Mouse (Mus musculus) cerebellum, adult 2 months (tissue): ENCODE results near the gene Ssh1. TPM values are rescaled to one million over a fixed set of nuclear protein-coding genes. Genes with fewer than 3 reads are reported as not detected.

Experiments
- DNase-seq, 2 experiments: peaks; one replicate each; pipeline ENCODE4 v3.0.0; 2021
- H3K27ac ChIP-seq: fragments of 200-500 bp; 2 replicates; pipeline ENCODE4 v1.5.1; 2012; ENCODE audit warnings: low read length, control low read depth, inconsistent platforms; ENCODE audit not compliant: insufficient read depth
- H3K27me3 ChIP-seq: fragments of 200-500 bp; 2 replicates; pipeline ENCODE4 v1.6.1; 2012; ENCODE audit warnings: inconsistent platforms, mild to moderate bottlenecking, low read length, moderate library complexity; ENCODE audit not compliant: control insufficient read depth, insufficient read depth
- H3K4me1 ChIP-seq: fragments of 200-500 bp; 2 replicates; pipeline ENCODE4 v1.6.1; 2011; ENCODE audit warnings: low read length; ENCODE audit not compliant: control insufficient read depth, insufficient read depth
- H3K4me3 ChIP-seq: fragments of 200-500 bp; replicated peaks from 2 replicates; pipeline ENCODE3; 2011; ENCODE audit warnings: mild to moderate bottlenecking, low read depth, low read length, control low read depth; ENCODE audit not compliant: insufficient read depth
- CTCF ChIP-seq: fragments of 200-500 bp; IDR thresholded peaks from 2 replicates; pipeline ENCODE4 v1.5.1; 2011; ENCODE audit warnings: low read depth, mild to moderate bottlenecking, control low read depth, low read length, moderate library complexity, borderline replicate concordance; ENCODE audit not compliant: insufficient read depth
- POLR2A ChIP-seq: fragments of 200-500 bp; IDR thresholded peaks from 2 replicates; pipeline ENCODE4 v1.6.1; 2011; ENCODE audit warnings: low read length, control low read depth, borderline replicate concordance; ENCODE audit not compliant: insufficient read depth
- WGBS: fragments of 180-500 bp; shearing (Covaris S2); methylation state at CpG from one replicate; pipeline ENCODE4 v1.1.7; 2018; 5-methylcytosine and 5-hydroxymethylcytosine counted together
- polyA plus RNA-seq: library from polyadenylated mRNA; depleted of rRNA; stranded (reverse); fragments of >200 nt; gene quantifications from 2 replicates; pipeline ENCODE4 v1.2.3, GENCODE M21; 2012; rRNA removed

Ssh1 gene
- 15.0 and 16.7 TPM in 2 replicates for polyA plus RNA-seq

DNA sequence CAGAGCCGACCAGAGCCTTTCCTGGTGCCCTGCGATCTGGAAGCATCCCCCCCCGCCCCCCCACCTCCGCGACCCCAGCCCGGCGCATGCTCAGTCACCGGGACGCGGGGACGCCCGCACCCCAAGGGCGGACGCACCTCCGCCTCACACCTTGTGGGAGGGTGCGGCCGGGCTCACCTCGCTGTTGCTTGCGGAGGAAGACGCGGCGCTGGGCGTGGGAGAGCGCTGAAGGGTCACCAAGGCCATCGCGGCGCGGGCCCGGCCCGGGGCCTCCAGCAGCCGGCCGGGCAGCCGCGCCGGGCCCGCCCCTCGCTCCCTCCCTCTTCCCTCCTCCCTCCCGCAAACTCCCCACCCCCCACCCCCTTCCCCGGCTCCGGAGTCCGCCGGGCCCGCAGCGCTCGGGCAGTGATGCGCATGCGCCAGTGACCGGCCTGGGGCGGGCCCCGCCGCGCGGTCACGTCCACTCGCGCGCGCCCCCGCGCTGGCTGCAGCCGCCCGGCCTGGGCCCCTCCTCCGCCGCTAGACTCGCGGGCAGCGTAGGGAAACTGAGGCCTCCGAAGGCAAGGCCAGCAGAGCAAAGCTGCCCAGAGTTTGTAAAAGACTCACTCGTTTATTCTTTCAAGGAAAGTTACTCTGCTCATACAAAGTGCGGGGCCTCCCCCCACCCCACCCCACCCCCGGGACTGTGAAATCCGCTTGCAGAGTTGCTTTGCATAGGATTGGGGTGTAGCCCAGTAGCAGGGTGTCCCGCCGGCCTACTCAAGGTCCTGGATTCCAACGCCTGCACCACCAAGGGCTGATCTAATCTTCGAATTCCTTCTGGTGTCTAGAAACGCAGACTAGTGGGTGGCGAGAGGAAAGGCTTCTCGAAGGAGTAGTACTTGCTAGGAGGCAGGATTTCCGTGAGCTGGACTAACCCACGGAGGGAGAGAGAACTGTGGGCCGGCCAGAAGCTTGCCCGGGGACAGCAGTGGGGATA, at the start of gene Ssh1:
Ssh1 (minus strand) TSS at position 408 of the 979 bp plus-strand sequence.
- no peaks in the 10 kb centered on the region for H3K27me3 ChIP-seq
- peak within 1 kb of the TSS; percentile 53 for H3K27ac ChIP-seq
- TF ChIP-seq POLR2A (peak; percentile 58), CTCF (no peak)
- peak within 1 kb of the TSS; percentile 93 for H3K4me3 ChIP-seq
- under 1% methylated on average over 63 of the region's 83 CpGs for WGBS
- DNase-seq: peak; percentile 91
- H3K4me1 ChIP-seq: peaks cover 19% of the 10 kb centered on the region

GRCm38 (mm10) chr5:114041327-114041930, 47.7 kb upstream of the Ssh1 start:
- no peak for TF ChIP-seq CTCF
- no peak for TF ChIP-seq POLR2A
- 44% methylated on average over 15 of the region's 15 CpGs for WGBS

GRCm38 (mm10) chr5:114040911-114041310, 47.2 kb upstream of the Ssh1 start:
- no peak overlapping the region for H3K4me3 ChIP-seq
- no peak overlapping the region for H3K27ac ChIP-seq
- WGBS: 76% methylated on average over 1 of the region's 1 CpGs
- TF ChIP-seq CTCF (no peak), POLR2A (no peak)
- no peaks in the 10 kb centered on the region for H3K4me1 ChIP-seq
- no peak for DNase-seq
- no peaks in the 10 kb centered on the region for H3K27me3 ChIP-seq

More at GRCm38 (mm10) chr5:114041327-114041930, 47.7 kb upstream of the Ssh1 start:
- Histone ChIP-seq H3K27me3 (no peaks in the 10 kb centered on the region), H3K27ac (no peak overlapping the region), H3K4me3 (no peak overlapping the region), H3K4me1 (no peaks in the 10 kb centered on the region)
- no peak for DNase-seq

- DNase-seq: no peak
- TF ChIP-seq CTCF: no peak
- no peak for TF ChIP-seq POLR2A
- H3K4me1 ChIP-seq: peaks cover 2% of the 10 kb centered on the region; the same call in 1 of the 2 replicates
- no peak overlapping the region for H3K27ac ChIP-seq
- H3K27me3 ChIP-seq: no peaks in the 10 kb centered on the region
- no peak overlapping the region for H3K4me3 ChIP-seq
- WGBS: 25% methylated on average over 8 of the region's 8 CpGs
These were observed 46.8 kb upstream of the Ssh1 start for GRCm38 (mm10) chr5:114040508-114040907.

DNA sequence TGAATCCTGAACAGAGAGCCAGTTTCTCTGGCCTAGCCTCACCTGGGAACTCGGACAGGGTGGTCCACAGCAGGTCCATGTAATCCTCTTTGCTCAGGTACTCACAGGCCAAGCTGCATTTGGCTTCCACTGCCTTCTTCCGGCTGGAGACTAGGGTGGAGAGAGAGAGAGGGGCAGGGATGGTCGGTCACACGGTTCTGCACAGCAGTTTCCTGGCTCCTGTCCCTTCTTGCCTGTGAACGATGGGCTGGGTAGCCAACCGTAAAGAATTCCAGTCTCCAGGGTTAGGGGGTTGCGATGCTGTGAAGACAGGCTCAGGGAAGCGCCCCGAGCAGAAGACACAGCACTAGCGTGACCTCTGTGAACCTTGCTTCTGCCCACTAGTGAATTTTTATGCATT, 41.4 kb upstream of the Ssh1 start:
- no peak overlapping the region for H3K4me3 ChIP-seq
- peaks cover 18% of the 10 kb centered on the region for H3K4me1 ChIP-seq
- H3K27me3 ChIP-seq: no peaks in the 10 kb centered on the region
- 14% methylated on average over 10 of the region's 10 CpGs for WGBS
- peak overlapping the region; percentile 58; the same call in 1 of the 2 replicates for H3K27ac ChIP-seq
- peak; percentile 42 to 64 for DNase-seq
- TF ChIP-seq POLR2A: no peak
- no peak for TF ChIP-seq CTCF

DNA sequence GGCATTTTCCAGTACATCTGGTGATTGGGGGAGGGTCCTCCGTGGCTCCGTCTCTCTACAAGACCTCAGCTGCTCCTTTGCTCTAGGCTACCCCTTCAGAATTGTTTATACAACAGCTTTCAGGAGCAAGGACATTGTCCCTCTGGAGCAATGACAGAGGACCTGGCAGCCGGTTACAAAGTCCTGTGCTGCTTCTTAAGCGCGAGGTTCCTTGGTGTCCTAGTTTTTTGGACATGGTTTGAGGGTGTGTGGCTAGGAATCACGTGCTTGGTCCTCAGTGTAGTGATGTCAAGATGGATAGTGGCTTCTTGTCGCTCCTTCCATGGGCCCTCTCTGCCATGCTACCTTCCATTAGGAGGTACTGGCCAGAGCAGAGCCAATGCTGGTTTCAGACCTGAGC, 40.7 kb upstream of the Ssh1 start:
- no peak for DNase-seq
- Histone ChIP-seq H3K4me3 (no peak overlapping the region), H3K4me1 (peaks cover 21% of the 10 kb centered on the region), H3K27me3 (no peaks in the 10 kb centered on the region), H3K27ac (peak overlapping the region; percentile 58)
- WGBS: 61% methylated on average over 7 of the region's 7 CpGs
- TF ChIP-seq POLR2A (no peak), CTCF (no peak)

DNA sequence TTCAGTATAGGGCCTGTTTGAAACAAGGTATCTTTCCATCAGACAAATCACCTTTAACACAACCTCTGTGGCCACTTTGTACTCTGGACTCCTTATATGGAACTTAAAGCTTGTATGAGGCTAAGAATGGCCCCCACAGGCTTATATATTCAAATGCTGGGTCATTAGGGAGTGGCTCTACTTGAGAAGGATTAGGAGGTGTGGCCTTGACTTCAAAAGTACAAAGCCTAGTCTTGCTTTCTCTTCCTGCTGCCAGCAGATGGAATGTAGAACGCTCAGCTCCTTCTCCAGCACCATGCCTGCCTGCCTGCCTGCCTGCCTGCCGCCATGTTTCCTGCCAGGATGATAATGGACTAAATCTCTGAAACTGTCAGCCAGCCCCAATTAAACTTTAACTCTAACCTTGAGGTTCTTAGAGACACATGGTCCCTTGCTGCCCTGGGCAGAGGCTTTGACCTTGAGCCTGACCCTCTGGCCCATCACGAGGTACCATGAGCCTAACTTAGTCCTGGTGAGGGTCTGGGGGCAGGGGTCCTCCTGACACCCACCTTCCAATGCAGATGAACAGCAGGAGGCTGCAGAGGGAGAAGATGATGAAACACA, 38.6 kb upstream of the Ssh1 start:
- H3K27me3 ChIP-seq: no peaks in the 10 kb centered on the region
- DNase-seq: no peak
- TF ChIP-seq CTCF (no peak), POLR2A (no peak)
- WGBS: 87% methylated on average over 3 of the region's 3 CpGs
- H3K4me3 ChIP-seq: no peak overlapping the region
- no peak overlapping the region for H3K27ac ChIP-seq
- H3K4me1 ChIP-seq: peaks cover 35% of the 10 kb centered on the region

GRCm38 (mm10) chr5:114030652-114031051, 37.0 kb upstream of the Ssh1 start:
- WGBS: 92% methylated on average over 12 of the region's 12 CpGs
- H3K27ac ChIP-seq: no peak overlapping the region
- TF ChIP-seq CTCF (0 out of 2 replicates have a peak, but pooled peaks have one; percentile 14), POLR2A (no peak)
- DNase-seq: no peak
- peaks cover 35% of the 10 kb centered on the region for H3K4me1 ChIP-seq
- H3K4me3 ChIP-seq: no peak overlapping the region
- H3K27me3 ChIP-seq: no peaks in the 10 kb centered on the region
